Mouse (Mus musculus) MEL (cell line): ENCODE measurements around the gene Mus81. TPM values are rescaled to one million over a fixed set of nuclear protein-coding genes. Genes with fewer than 3 reads are reported as not detected.
A peak's percentile ranks its signal among the peaks of the same experiment; 100 is the strongest.

Source experiments
- DNase-seq: peaks from one replicate; pipeline ENCODE4 v3.0.0; 2011; ENCODE audit warnings: low read depth, low spot score
- H3K27ac ChIP-seq: 2 replicates; pipeline ENCODE4 v1.5.1; 2012; ENCODE audit warnings: low read depth, mild to moderate bottlenecking, control low read depth, low read length, moderate library complexity; ENCODE audit not compliant: control insufficient read depth
- H3K27me3 ChIP-seq, 2 experiments: fragments of 150-350 bp in 1 of 2; sonication (generic) in 1 of 2; 2 replicates each; pipeline ENCODE4 v1.6.1; 2012; ENCODE audit warnings: low read length in 2 of 2, mild to moderate bottlenecking in 2 of 2, improper control_type of control experiment in 1 of 2, moderate library complexity in 1 of 2; ENCODE audit not compliant: insufficient read depth in 2 of 2, control insufficient read depth in 1 of 2
- H3K36me3 ChIP-seq, 2 experiments: 2 replicates each; pipeline ENCODE4 v1.6.1; 2012 to 2014; ENCODE audit warnings: low read length in 2 of 2, improper control_type of control experiment in 1 of 2, inconsistent platforms in 1 of 2, mild to moderate bottlenecking in 1 of 2; ENCODE audit not compliant: insufficient read depth in 2 of 2, control insufficient read depth in 1 of 2
- H3K4me1 ChIP-seq, 2 experiments: fragments of 150-350 bp in 1 of 2; sonication (generic) in 1 of 2; 2 replicates each; pipeline ENCODE4 v1.6.1; 2012; ENCODE audit warnings: low read length in 2 of 2, improper control_type of control experiment in 1 of 2, mild to moderate bottlenecking in 1 of 2; ENCODE audit not compliant: insufficient read depth in 2 of 2, control insufficient read depth in 1 of 2
- H3K4me3 ChIP-seq, 2 experiments: fragments of 150-350 bp in 1 of 2; sonication (generic) in 1 of 2; 2 replicates each; pipeline ENCODE4 v1.5.1; 2012; ENCODE audit warnings: low read depth in 2 of 2, low read length in 2 of 2, mild to moderate bottlenecking in 2 of 2, moderate library complexity in 2 of 2, control low read depth in 1 of 2, improper control_type of control experiment in 1 of 2; ENCODE audit not compliant: control insufficient read depth in 1 of 2, insufficient read depth in 1 of 2
- H3K79me2 ChIP-seq: 2 replicates; pipeline ENCODE4 v1.6.1; 2012; ENCODE audit warnings: mild to moderate bottlenecking, low read length, moderate library complexity; ENCODE audit not compliant: control insufficient read depth, poor library complexity, insufficient read depth
- H3K9ac ChIP-seq: 2 replicates; pipeline ENCODE4 v1.6.1; 2012; ENCODE audit warnings: low read depth, mild to moderate bottlenecking, control low read depth, low read length, moderate library complexity; ENCODE audit not compliant: control insufficient read depth, poor library complexity, severe bottlenecking
- H3K9me3 ChIP-seq: fragments of 150-350 bp; sonication (generic); replicated peaks from 2 replicates; pipeline ENCODE4 v1.6.1; 2012; ENCODE audit warnings: mild to moderate bottlenecking, low read length, improper control_type of control experiment, moderate library complexity; ENCODE audit not compliant: insufficient read depth
- BHLHE40 ChIP-seq: IDR thresholded peaks from 2 replicates; pipeline ENCODE4 v1.6.1; 2012; ENCODE audit warnings: low read depth, mild to moderate bottlenecking, inconsistent platforms, low read length, improper control_type of control experiment, borderline replicate concordance
- CHD1 ChIP-seq: IDR thresholded peaks from 2 replicates; pipeline ENCODE4 v1.6.1; 2012; ENCODE audit warnings: low read depth, mild to moderate bottlenecking, inconsistent platforms, low read length, improper control_type of control experiment
- CHD2 ChIP-seq: IDR thresholded peaks from 2 replicates; pipeline ENCODE4 v1.6.1; 2011; ENCODE audit warnings: low read length, improper control_type of control experiment
- ELF1 ChIP-seq: IDR thresholded peaks from 2 replicates; pipeline ENCODE4 v1.6.1; 2014; ENCODE audit warnings: low read depth, mild to moderate bottlenecking, inconsistent platforms, low read length, improper control_type of control experiment, moderate library complexity
- EP300 ChIP-seq, 2 experiments: IDR thresholded peaks; 2 replicates each; pipeline ENCODE4 v1.6.1; 2011; ENCODE audit warnings: improper control_type of control experiment in 2 of 2, low read length in 2 of 2, low read depth in 1 of 2, mild to moderate bottlenecking in 1 of 2
- ETS1 ChIP-seq: IDR thresholded peaks from 2 replicates; pipeline ENCODE4 v1.6.1; 2012; ENCODE audit warnings: low read depth, mild to moderate bottlenecking, inconsistent platforms, low read length, improper control_type of control experiment, moderate library complexity
- GATA1 ChIP-seq: IDR thresholded peaks from 2 replicates; pipeline ENCODE4 v1.6.1; 2011; ENCODE audit warnings: low read depth, low read length, improper control_type of control experiment
- MAFK ChIP-seq: IDR thresholded peaks from 2 replicates; pipeline ENCODE4 v1.6.1; 2011; ENCODE audit warnings: low read depth, mild to moderate bottlenecking, low read length, improper control_type of control experiment, borderline replicate concordance
- MAX ChIP-seq: IDR thresholded peaks from 2 replicates; pipeline ENCODE4 v1.6.1; 2011; ENCODE audit warnings: low read length, improper control_type of control experiment
- MAZ ChIP-seq: IDR thresholded peaks from 2 replicates; pipeline ENCODE4 v1.6.1; 2012; ENCODE audit warnings: low read depth, mild to moderate bottlenecking, inconsistent platforms, low read length, improper control_type of control experiment
- MEF2A ChIP-seq: IDR thresholded peaks from 2 replicates; pipeline ENCODE4 v1.6.1; 2014; ENCODE audit warnings: low read depth, mild to moderate bottlenecking, inconsistent platforms, low read length, improper control_type of control experiment; ENCODE audit not compliant: poor library complexity, insufficient replicate concordance, severe bottlenecking; ENCODE audit errors: extremely low read depth
- MXI1 ChIP-seq: IDR thresholded peaks from 2 replicates; pipeline ENCODE4 v1.6.1; 2011; ENCODE audit warnings: mild to moderate bottlenecking, low read depth, low read length, improper control_type of control experiment
- NELFE ChIP-seq: IDR thresholded peaks from 2 replicates; pipeline ENCODE4 v1.6.1; 2011; ENCODE audit warnings: low read depth, low read length, improper control_type of control experiment
- NRF1 ChIP-seq: IDR thresholded peaks from 2 replicates; pipeline ENCODE4 v1.6.1; 2014; ENCODE audit warnings: low read depth, mild to moderate bottlenecking, inconsistent platforms, low read length, improper control_type of control experiment, moderate library complexity; ENCODE audit not compliant: poor library complexity, insufficient read depth, severe bottlenecking
- POLR2A ChIP-seq, 2 experiments: IDR thresholded peaks; 2 replicates each; pipeline ENCODE4 v1.6.1; 2011 to 2012; ENCODE audit warnings: low read length in 2 of 2, mild to moderate bottlenecking in 2 of 2, control low read depth in 1 of 2, improper control_type of control experiment in 1 of 2, low read depth in 1 of 2, moderate library complexity in 1 of 2; ENCODE audit not compliant: control insufficient read depth in 1 of 2, insufficient read depth in 1 of 2, poor library complexity in 1 of 2
- POLR2AphosphoS2 ChIP-seq: IDR thresholded peaks from 2 replicates; pipeline ENCODE4 v1.6.1; 2011; ENCODE audit warnings: low read length, improper control_type of control experiment
- RCOR1 ChIP-seq: IDR thresholded peaks from 2 replicates; pipeline ENCODE4 v1.6.1; 2012; ENCODE audit warnings: low read depth, mild to moderate bottlenecking, inconsistent platforms, low read length, improper control_type of control experiment
- SIN3A ChIP-seq: IDR thresholded peaks from 2 replicates; pipeline ENCODE4 v1.6.1; 2012; ENCODE audit warnings: low read length, improper control_type of control experiment, inconsistent platforms
- SMC3 ChIP-seq: IDR thresholded peaks from 2 replicates; pipeline ENCODE4 v1.6.1; 2011; ENCODE audit warnings: low read depth, low read length, improper control_type of control experiment
- TBP ChIP-seq: IDR thresholded peaks from 2 replicates; pipeline ENCODE4 v1.8.0; 2011; ENCODE audit warnings: low read depth, low read length, improper control_type of control experiment
- TCF12 ChIP-seq: IDR thresholded peaks from 2 replicates; pipeline ENCODE4 v1.6.1; 2014; ENCODE audit warnings: low read depth, mild to moderate bottlenecking, inconsistent platforms, low read length, improper control_type of control experiment, moderate library complexity
- USF1 ChIP-seq: IDR thresholded peaks from 2 replicates; pipeline ENCODE4 v1.6.1; 2014; ENCODE audit warnings: low read depth, mild to moderate bottlenecking, inconsistent platforms, low read length, improper control_type of control experiment, moderate library complexity
- USF2 ChIP-seq, 2 experiments: IDR thresholded peaks; 2 replicates each; pipeline ENCODE4 v1.6.1; 2011 to 2012; ENCODE audit warnings: improper control_type of control experiment in 2 of 2, low read length in 2 of 2, borderline replicate concordance in 1 of 2, inconsistent platforms in 1 of 2, low read depth in 1 of 2, mild to moderate bottlenecking in 1 of 2; ENCODE audit not compliant: insufficient read depth in 1 of 2
- ZNF384 ChIP-seq: IDR thresholded peaks from 2 replicates; pipeline ENCODE4 v1.6.1; 2012; ENCODE audit warnings: low read depth, mild to moderate bottlenecking, inconsistent platforms, low read length, improper control_type of control experiment
- polyA plus RNA-seq, 2 experiments: library from polyadenylated mRNA; stranded (reverse) in 1 of 2; unstranded in 1 of 2; fragments of >175 nt in 1 of 2; fragments of >200 nt in 1 of 2; gene quantifications; 2 replicates each; pipeline versions ENCODE4 v1.2.1 to v1.2.4; 2012; ENCODE audit warnings: low replicate concordance in 2 of 2, low read depth in 1 of 2; ENCODE audit not compliant: insufficient read length in 2 of 2, insufficient read depth in 1 of 2, missing spikeins in 1 of 2
- total RNA-seq: library from RNA; depleted of rRNA; stranded (reverse); fragments of 300-350 nt; gene quantifications from 2 replicates; pipeline ENCODE4 v1.2.3, GENCODE M21; 2012

The Mus81 gene
- total and polyA plus RNA-seq, 3 experiments: 38.9 to 50.5 TPM; not detected in 1

DNA sequence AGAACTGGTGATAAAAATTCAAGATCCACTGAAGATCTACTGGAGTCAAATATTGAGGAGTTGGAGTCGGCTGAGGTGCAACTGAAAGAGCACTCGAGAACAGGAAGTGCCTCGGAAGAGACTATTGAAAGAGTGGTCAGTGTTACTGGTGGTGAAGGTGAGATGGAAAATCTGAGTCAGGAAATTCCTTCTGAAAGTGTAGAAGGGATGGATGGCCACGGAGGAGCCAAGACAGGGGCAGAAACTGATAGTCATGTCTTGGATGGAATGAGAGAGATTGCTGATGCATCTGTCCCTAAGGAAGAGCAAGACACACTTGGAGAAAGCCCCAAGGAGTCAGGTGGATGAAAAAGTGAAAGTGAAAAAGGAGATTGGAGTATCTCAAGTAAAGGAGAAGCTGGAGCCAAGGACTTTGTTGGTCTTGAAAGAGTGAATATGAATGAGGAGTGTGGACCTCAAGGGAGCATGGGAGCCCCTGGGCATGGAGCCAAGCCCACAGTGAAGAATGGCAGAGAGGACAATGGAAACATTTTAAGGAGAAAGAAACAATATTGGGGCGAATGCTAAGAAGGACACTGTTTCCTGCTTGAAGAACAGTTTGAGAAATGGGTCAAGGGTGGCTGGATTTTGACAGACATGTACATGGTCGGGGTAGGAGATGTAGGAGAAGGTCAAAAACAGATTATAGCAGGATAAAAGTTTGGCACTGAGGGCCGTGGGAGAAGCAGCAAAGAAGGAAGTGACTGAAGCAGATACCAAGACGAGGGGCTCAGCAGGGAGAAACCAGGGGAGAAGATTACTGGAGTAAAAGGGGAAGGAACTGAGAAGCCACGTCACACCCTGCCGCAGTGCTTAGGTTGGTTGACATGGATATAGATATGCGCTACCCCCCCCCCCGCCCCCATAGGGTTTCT is 24.1 kb upstream of the Mus81 start (continued):
- TF ChIP-seq CHD2 (no peak), USF2 (IDR thresholded peaks at IDR 0.05; ENCODE audit: borderline replicate concordance in 1 of 2, insufficient read depth in 1 of 2, low read depth in 1 of 2, low read length in 2 of 2) (no peak), MAZ (peak; percentile 51), SMC3 (no peak), MAFK (no peak), SIN3A (peak; percentile 78), EP300 (IDR thresholded peaks at IDR 0.05; ENCODE audit: low read depth in 1 of 2, low read length in 2 of 2) (peak; percentile 52 to 78; a peak in 3 of 4 replicates), NELFE (peak; percentile 53; the same call in 1 of the 2 replicates), NRF1 (no peak), TCF12 (peak; percentile 41; the same call in 1 of the 2 replicates), GATA1 (peak; percentile 70), ELF1 (peak; percentile 50; the same call in 1 of the 2 replicates), BHLHE40 (no peak), POLR2A (IDR thresholded peaks at IDR 0.05; ENCODE audit: control insufficient read depth in 1 of 2, insufficient read depth in 1 of 2, low read depth in 1 of 2, low read length in 2 of 2, poor library complexity in 1 of 2) (peak in 1 of 2 experiments; percentile 53; a peak in 2 of 4 replicates), ETS1 (peak; percentile 90), TBP (no peak; the same call in 1 of the 2 replicates), USF1 (no peak; the same call in 1 of the 2 replicates), ZNF384 (no peak)
- TF ChIP-seq, all 39 proteins: peak for 16

DNA sequence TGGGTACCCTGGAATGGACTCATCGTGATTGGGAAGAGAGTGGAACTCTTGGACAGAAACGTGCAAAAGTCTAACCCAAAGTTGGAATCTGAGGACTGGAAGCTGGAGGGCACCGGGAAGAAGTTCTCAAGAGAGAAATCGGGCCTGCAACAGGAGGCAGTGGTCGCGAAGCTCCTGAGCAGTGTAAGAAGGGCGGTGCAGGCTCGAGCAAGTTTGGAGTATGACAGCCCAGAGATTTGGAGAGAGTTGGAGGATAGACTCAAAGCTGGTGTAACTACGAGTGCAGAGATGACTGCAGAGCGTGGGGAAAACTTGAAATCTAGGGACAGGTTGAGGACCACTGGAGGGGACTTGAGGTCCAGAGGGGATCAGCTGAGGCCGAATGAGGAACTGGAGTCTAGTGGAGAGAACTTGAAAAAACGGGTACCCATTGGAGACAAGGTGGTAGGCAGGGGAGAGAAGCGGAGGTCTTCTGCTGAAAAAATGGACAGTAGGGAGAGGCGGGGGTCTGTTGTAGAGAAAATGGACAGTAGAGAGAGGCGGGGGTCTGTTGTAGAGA is 23.0 kb upstream of the Mus81 start:
- Histone ChIP-seq H3K4me1 (peaks cover 2 to 8% of the 10 kb centered on the region in 2 experiments; a peak in 3 of 4 replicates), H3K9ac (peak overlapping the region; percentile 89), H3K27me3 (no peaks in the 10 kb centered on the region), H3K9me3 (no peaks in the 10 kb centered on the region), H3K4me3 (peak overlapping the region; percentile 77 to 88), H3K36me3 (peaks cover 0 to 8% of the 10 kb centered on the region in 2 experiments; a peak in 2 of 4 replicates), H3K79me2 (peaks cover 17% of the 10 kb centered on the region), H3K27ac (peak overlapping the region; percentile 98)
- no peak for TF ChIP-seq POLR2AphosphoS2
- TF ChIP-seq SIN3A: peak; percentile 63; the same call in 1 of the 2 replicates
- TF ChIP-seq CHD1: peak; percentile 81; the same call in 1 of the 2 replicates
- TF ChIP-seq MXI1: peak; percentile 28; the same call in 1 of the 2 replicates
- 0 out of 4 replicates have a peak, but pooled peaks of 1 of the 2 experiments have one; percentile 7 for TF ChIP-seq POLR2A (IDR thresholded peaks at IDR 0.05; ENCODE audit: control insufficient read depth in 1 of 2, insufficient read depth in 1 of 2, low read depth in 1 of 2, low read length in 2 of 2, poor library complexity in 1 of 2)
- TF ChIP-seq MEF2A: no peak
- TF ChIP-seq RCOR1: no peak
- no peak for TF ChIP-seq USF2 (IDR thresholded peaks at IDR 0.05; ENCODE audit: borderline replicate concordance in 1 of 2, insufficient read depth in 1 of 2, low read depth in 1 of 2, low read length in 2 of 2)
- no peak for TF ChIP-seq MAX
- DNase-seq: peak; percentile 74
